Mouse (Mus musculus): ENCODE measurements around the gene Atp2c1. TPM values are rescaled to one million over a fixed set of nuclear protein-coding genes. Genes with fewer than 3 reads are reported as not detected.

Atp2c1 gene
- total and polyA plus RNA-seq, 3 experiments: 26.6 to 62.9 (median 57.7) TPM

- intact Hi-C loops (cut with DNase I): no loop called here
- Histone ChIP-seq H3K79me2 (replicated peaks; ENCODE audit: control insufficient read depth, insufficient read depth, low read length) (no peaks in the 10 kb centered on the region), H3K4me3 (no peak overlapping the region), H3K4me1 (ENCODE audit: control insufficient read depth, insufficient read depth, low read length) (no peaks in the 10 kb centered on the region), H3K27me3 (ENCODE audit: control insufficient read depth, insufficient read depth, low read length) (peaks cover 2% of the 10 kb centered on the region; the same call in 1 of the 2 replicates), H3K27ac (no peak overlapping the region), H3K36me3 (ENCODE audit: control insufficient read depth, insufficient read depth, low read length) (no peaks in the 10 kb centered on the region), H3K9ac (ENCODE audit: low read depth, low read length) (no peak overlapping the region)
- WGBS: 60% methylated on average over 5 of the region's 5 CpGs
- DNase-seq: no peak
- no peak for TF ChIP-seq EP300 (IDR thresholded peaks at IDR 0.05; ENCODE audit: insufficient read depth, low read depth, low read length)
- no peak for TF ChIP-seq CTCF (IDR thresholded peaks at IDR 0.05)
- no peak for TF ChIP-seq POLR2A (IDR thresholded peaks at IDR 0.05; ENCODE audit: insufficient read depth, low read depth, low read length)
Measured at GRCm38 (mm10) chr9:105374361-105374760, 152.8 kb downstream of the Atp2c1 start.

- Histone ChIP-seq H3K27ac (no peak overlapping the region), H3K4me1 (ENCODE audit: control insufficient read depth, insufficient read depth, low read length) (no peaks in the 10 kb centered on the region), H3K9ac (ENCODE audit: low read depth, low read length) (no peak overlapping the region), H3K27me3 (ENCODE audit: control insufficient read depth, insufficient read depth, low read length) (no peaks in the 10 kb centered on the region), H3K79me2 (replicated peaks; ENCODE audit: control insufficient read depth, insufficient read depth, low read length) (no peaks in the 10 kb centered on the region), H3K4me3 (no peak overlapping the region), H3K36me3 (ENCODE audit: control insufficient read depth, insufficient read depth, low read length) (no peaks in the 10 kb centered on the region)
- TF ChIP-seq EP300 (IDR thresholded peaks at IDR 0.05; ENCODE audit: insufficient read depth, low read depth, low read length) (no peak), POLR2A (IDR thresholded peaks at IDR 0.05; ENCODE audit: insufficient read depth, low read depth, low read length) (no peak), CTCF (IDR thresholded peaks at IDR 0.05) (no peak)
- DNase-seq: no peak
- 74% methylated on average over 3 of the region's 3 CpGs for WGBS
- intact Hi-C loops (cut with DNase I): no loop called here
Measured at GRCm38 (mm10) chr9:105368605-105369004, 158.5 kb downstream of the Atp2c1 start.

- intact Hi-C loops (cut with DNase I): no loop called here
- DNase-seq: no peak
- no peaks in the 10 kb centered on the region for H3K4me1 ChIP-seq (ENCODE audit: control insufficient read depth, insufficient read depth, low read length)
- H3K36me3 ChIP-seq (ENCODE audit: control insufficient read depth, insufficient read depth, low read length): no peaks in the 10 kb centered on the region
- 86% methylated on average over 4 of the region's 4 CpGs for WGBS
- H3K27me3 ChIP-seq (ENCODE audit: control insufficient read depth, insufficient read depth, low read length): no peaks in the 10 kb centered on the region
- H3K9ac ChIP-seq (ENCODE audit: low read depth, low read length): no peak overlapping the region
- H3K4me3 ChIP-seq: no peak overlapping the region
- TF ChIP-seq CTCF (IDR thresholded peaks at IDR 0.05): no peak
- TF ChIP-seq EP300 (IDR thresholded peaks at IDR 0.05; ENCODE audit: insufficient read depth, low read depth, low read length): no peak
- no peak for TF ChIP-seq POLR2A (IDR thresholded peaks at IDR 0.05; ENCODE audit: insufficient read depth, low read depth, low read length)
- H3K27ac ChIP-seq: no peak overlapping the region
- no peaks in the 10 kb centered on the region for H3K79me2 ChIP-seq (replicated peaks; ENCODE audit: control insufficient read depth, insufficient read depth, low read length)
Measured at GRCm38 (mm10) chr9:105366199-105366598, 160.9 kb downstream of the Atp2c1 start.

- intact Hi-C loops (cut with DNase I): no loop called here
- H3K4me1 ChIP-seq (ENCODE audit: control insufficient read depth, insufficient read depth, low read length): no peaks in the 10 kb centered on the region
- no peaks in the 10 kb centered on the region for H3K27me3 ChIP-seq (ENCODE audit: control insufficient read depth, insufficient read depth, low read length)
- no peak for DNase-seq
- TF ChIP-seq EP300 (IDR thresholded peaks at IDR 0.05; ENCODE audit: insufficient read depth, low read depth, low read length): no peak
- TF ChIP-seq POLR2A (IDR thresholded peaks at IDR 0.05; ENCODE audit: insufficient read depth, low read depth, low read length): no peak
- no peak for TF ChIP-seq CTCF (IDR thresholded peaks at IDR 0.05)
- no peaks in the 10 kb centered on the region for H3K79me2 ChIP-seq (replicated peaks; ENCODE audit: control insufficient read depth, insufficient read depth, low read length)
- no peak overlapping the region for H3K27ac ChIP-seq
- no peak overlapping the region for H3K9ac ChIP-seq (ENCODE audit: low read depth, low read length)
- no peaks in the 10 kb centered on the region for H3K36me3 ChIP-seq (ENCODE audit: control insufficient read depth, insufficient read depth, low read length)
- 73% methylated on average over 5 of the region's 5 CpGs for WGBS
- no peak overlapping the region for H3K4me3 ChIP-seq
Measured at GRCm38 (mm10) chr9:105363520-105364231, 163.4 kb downstream of the Atp2c1 start.

GRCm38 (mm10) chr9:105362181-105362580, 164.9 kb downstream of the Atp2c1 start:
- Histone ChIP-seq H3K9ac (ENCODE audit: low read depth, low read length) (no peak overlapping the region), H3K27ac (no peak overlapping the region), H3K36me3 (ENCODE audit: control insufficient read depth, insufficient read depth, low read length) (no peaks in the 10 kb centered on the region), H3K27me3 (ENCODE audit: control insufficient read depth, insufficient read depth, low read length) (no peaks in the 10 kb centered on the region), H3K4me1 (ENCODE audit: control insufficient read depth, insufficient read depth, low read length) (no peaks in the 10 kb centered on the region), H3K4me3 (no peak overlapping the region), H3K79me2 (replicated peaks; ENCODE audit: control insufficient read depth, insufficient read depth, low read length) (no peaks in the 10 kb centered on the region)
- 50% methylated on average over 2 of the region's 2 CpGs for WGBS
- no peak for DNase-seq
- TF ChIP-seq EP300 (IDR thresholded peaks at IDR 0.05; ENCODE audit: insufficient read depth, low read depth, low read length) (no peak), CTCF (IDR thresholded peaks at IDR 0.05) (no peak), POLR2A (IDR thresholded peaks at IDR 0.05; ENCODE audit: insufficient read depth, low read depth, low read length) (no peak)
- intact Hi-C loops (cut with DNase I): no loop called here

Other genes with a start within 250 kb of the Atp2c1 start
- 1 to 10 TPM; 5.3 to 7.3 TPM for gene Aste1, start 131.9 kb downstream of the Atp2c1 start, total RNA-seq (2021)
- 3.2 and 5.4 TPM in 2 replicates for gene Aste1, start 131.9 kb downstream of the Atp2c1 start, polyA plus RNA-seq (2012; rRNA removed)
- not detected for gene Nek11, start 131.8 kb downstream of the Atp2c1 start, total RNA-seq (2021)
- 0.25 TPM in 1 of 2 replicates, not detected in the other for gene Nek11, start 131.8 kb downstream of the Atp2c1 start, polyA plus RNA-seq (2012; rRNA removed)
- 10 to 100 TPM; 19.6 to 19.8 TPM for gene Pik3r4, start 115.7 kb upstream of the Atp2c1 start, total RNA-seq (2021)
- gene Pik3r4, start 115.7 kb upstream of the Atp2c1 start, polyA plus RNA-seq (2012; rRNA removed): 11.9 and 16.5 TPM in 2 replicates

Data from heart, adult 2 months (tissue).